Mouse (Mus musculus) frontal cortex, postnatal 36 days (tissue): ENCODE data around the gene Cwc22.
"Not testable (repeated sequence)": the region's sequence is repeated elsewhere in the genome, so short reads cannot be mapped to it uniquely, and the experiment has no call there.

ENCODE experiments used
- DNase-seq, 2 experiments: peaks; one replicate each; pipeline ENCODE4 v3.0.0; 2022; ENCODE audit warnings: low spot score in 2 of 2

The Cwc22 gene

DNA sequence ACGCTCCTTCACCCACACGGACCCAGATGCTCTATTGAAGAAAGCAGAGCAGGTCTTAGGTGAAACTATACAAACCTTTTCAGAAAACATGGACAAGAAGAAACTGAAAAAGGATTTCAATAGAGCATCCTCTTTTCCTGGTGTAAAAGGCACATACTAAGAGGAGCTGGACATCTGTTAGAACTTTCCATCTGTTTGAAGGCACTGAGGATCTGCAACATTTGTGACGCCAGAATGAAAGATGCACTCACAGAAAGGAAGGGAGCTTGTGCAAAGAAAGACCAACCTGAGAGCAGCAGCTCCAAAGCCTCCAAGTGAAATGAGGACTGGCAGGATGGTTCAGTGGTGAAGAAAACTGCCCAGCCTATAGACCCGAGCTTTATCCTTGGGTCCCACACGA lies 48.2 kb downstream of the Cwc22 start:
- DNase-seq: no peak

DNA sequence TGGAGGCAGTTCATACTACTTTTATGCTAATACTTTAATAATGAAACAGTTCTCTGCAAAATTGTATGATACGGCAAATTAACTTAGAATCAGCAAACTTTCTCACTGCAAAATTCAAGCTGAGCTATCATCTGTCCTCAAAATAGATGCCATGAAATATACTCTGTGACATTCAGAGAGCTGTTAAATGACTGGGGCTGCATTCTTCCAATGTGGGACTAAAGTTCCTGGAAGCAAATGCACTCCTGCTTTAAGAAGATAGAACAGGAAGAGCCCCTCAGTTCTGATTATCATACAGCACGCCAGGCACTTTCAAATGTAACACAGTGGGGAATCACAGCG lies 48.6 kb downstream of the Cwc22 start:
- DNase-seq: no peak

DNA sequence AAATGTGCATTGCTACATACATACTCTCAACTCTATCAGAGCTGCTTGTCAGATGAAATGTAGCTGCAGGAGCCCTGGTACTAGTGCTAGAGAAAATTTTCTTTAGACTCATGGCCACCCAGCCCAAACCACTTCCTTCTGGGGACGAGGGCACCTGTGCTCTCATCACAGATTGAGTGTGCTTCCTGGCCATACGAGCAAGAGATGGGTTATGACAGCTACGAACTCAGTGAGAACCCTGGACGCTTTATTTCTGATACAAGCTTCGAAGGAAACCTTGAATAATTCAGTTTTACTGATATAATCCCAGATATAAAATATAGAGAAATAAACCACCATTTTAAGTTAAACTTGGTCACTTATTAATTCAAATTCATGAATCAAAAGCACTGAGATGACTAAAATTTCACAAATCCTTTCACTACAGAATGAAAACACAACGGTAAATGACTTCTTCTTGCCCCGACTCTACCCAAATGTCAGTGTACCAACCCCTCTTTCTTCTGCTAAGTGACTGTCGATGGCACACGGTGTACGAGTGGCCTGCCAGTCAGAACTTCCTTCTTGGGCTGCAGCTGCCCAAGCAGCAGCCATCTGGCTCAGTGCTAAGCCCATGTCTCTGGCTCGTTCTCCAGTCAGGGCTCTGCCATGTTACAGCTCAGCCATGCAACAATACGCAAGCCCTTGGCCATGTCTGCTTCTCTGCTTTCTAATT lies 49.2 kb downstream of the Cwc22 start:
- DNase-seq: no peak

DNA sequence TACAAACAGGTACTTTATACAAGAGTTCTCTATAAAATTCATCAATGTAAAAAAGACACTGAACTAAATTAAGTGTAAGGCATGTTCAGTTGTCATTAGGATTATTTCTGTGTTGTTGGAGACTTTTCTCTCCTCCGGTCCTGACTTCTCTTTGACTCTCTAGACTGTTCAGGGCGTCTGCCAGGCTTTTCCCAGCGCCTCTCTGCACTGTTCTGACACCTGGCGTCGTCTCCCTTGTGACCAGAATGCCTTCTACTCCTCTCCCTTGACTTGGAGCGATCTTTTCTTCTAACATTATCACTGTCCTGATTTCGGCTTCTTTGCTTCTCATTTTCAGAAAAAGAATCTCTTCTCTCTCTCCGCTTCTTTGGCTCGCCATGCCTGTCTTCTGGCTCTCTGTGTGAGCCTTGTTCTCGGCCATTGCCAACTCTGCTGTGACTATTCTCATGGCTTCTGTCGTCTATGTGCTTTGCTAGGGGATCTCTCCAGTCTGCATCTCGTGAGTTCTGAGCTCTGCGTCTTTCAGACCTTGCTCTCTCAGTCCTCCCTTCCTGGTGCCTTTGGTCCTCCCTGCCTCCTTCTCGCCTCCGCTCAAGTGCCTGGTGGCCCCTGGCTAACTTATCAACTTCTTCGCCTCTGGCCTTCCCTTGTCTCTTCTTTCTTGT lies 50.1 kb downstream of the Cwc22 start:
- not testable (repeated sequence) for DNase-seq

DNA sequence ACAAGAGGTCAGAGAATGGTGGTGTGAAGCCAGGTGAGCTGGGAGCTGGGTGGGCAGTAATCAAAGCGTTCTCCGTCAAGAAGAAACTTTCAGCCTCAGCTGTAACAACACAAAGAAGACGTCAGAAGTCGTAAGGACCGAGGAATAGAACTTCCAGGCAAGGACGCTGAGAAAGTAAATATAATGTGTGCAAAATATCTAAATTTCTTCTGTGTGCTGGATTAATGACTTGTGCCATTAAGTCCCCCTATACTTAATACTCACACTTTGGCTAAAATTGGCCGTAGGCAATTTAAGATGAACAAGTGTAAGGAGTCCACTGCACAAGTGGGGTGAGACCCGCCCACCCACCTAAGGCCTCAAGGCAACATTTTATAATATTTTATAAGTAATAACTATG lies 51.3 kb downstream of the Cwc22 start:
- no peak for DNase-seq

DNA sequence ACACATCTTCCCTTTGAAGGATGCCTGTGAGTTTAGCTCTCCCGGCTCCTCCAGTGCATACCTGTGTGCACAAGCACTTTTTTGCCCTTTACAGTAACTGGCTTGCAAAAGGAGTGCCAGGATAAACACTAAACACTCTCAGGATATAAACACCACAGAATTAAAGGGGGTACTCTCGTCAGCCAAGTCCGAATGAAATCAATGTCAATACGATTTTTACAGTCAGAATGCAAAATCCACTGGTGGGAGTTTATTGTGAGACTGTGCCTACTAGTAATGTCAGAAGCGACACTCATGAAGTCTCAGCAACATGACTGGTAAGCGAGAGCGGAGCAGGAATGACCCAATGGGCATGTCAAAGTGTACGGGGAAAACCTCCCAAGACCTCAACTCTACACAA lies 52.7 kb downstream of the Cwc22 start:
- no peak for DNase-seq

DNA sequence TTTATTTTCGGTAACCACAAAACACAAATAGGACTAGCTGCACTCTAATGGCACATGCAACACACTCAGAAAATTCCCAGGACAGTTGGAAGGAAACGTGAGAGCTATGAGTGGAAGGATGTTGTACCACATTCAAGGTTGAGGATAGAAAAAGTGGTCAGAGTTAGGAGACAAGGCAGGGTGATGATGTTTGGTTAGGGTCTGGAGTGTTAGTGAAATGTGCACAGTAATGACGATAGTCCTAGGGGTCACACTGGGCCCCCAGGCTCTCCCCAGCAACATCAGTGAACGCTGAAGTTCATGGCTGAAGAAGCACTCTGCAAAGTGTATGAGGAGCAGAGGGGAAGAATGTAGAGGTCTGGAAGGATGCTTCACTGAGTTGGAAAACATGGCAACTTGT lies 53.6 kb downstream of the Cwc22 start:
- no peak for DNase-seq

DNA sequence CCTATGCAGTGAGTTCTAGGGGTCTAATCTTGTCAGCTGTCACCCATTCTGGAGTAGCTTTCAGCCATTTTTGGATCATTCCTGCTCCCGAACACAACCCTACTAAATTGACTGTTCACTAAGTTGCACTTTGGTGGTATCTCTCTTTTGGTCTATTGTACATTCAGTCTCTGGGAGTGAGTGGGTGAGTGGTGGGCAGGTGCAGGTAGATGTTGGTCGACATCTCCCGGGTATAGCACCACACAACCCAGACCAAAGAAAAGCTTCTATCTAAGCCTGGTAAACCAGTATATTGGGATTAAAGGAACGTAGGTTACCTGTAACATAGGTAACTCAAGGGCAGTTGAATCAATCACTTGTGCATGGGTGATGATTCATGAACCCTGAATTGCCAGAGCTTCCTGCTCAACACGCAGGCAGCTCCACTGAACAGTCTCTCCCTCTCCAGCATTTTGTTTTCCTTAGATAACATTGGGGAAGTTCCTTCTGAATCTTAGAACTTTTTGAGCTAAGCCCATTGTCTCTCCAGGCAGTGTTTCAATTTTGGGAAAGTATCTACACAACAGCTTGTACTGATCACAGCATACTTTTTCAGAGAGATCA lies 55.2 kb downstream of the Cwc22 start:
- DNase-seq: no peak

DNA sequence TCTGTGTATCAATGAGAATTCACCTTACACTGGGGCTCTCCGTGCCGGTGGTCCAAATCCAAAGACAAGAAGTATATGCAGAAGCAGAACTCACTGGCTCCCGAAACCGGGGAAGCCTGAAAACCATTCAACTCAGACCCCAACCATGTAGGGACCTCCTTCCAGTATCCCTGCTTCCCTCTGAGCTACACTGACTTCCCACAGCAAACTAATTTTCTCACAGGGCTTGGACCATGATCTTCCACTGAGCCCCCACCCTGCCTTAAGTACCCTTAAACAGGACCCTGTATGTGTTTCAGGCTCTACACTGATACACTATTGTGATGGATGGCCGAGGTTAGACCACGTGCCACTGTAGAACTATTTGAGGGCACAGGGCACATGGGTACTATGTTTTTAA lies 56.2 kb downstream of the Cwc22 start:
- no peak for DNase-seq

DNA sequence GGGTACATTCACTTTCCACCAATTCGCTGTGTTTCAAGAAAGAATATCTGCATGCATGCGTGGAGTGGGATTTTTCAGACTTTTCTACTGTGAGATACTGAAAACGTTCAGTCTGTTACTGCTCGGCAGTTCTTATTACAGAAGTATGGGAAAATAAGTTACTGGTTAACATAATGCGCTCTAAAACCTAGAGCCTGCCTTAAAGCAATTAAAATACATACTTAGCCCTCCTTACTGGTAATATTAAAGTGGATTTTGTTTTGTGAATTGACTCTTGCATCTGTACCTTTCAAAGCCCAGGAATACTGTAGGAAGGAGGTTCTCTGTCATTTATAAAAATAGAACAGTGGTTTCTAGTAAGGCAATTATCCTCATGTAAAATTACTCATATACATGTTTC lies 56.8 kb downstream of the Cwc22 start:
- DNase-seq: no peak

DNA sequence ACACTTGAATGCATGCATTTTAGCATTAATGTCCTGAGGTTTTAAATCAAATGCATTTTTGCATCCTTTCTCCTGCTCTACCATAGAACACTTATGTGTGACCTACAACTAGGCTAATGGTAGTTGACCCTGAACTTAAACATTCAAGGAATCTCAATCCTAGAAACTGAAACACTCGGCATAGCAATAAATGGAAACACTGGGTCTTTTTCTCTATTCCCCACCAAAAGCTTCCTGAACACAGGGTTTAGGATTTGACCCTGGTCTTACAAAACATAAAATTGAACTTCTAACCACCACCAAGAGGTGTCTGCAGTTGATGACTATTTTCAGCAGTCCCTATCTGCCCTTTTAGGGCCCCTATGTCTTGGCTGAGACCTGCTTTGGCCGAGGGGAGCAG lies 57.3 kb downstream of the Cwc22 start:
- no peak for DNase-seq

DNA sequence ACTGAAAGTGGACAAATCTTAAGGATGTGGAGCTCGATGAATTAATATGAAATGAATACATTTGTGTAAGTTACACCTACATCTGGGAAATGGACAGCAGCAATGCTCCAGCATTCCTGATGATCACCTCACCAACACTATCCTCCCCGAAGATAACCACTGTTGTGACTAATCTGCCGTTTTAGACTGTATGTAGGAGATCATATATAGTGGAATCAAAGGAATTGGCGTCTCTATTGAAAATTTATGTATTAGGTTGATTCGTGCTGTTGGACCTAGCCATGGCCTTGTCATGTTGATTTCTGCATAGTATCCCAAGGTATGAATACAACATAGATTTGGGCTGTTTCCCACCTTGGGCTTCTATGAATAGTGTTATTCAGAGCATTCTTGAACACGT lies 58.1 kb downstream of the Cwc22 start:
- DNase-seq: no peak

DNA sequence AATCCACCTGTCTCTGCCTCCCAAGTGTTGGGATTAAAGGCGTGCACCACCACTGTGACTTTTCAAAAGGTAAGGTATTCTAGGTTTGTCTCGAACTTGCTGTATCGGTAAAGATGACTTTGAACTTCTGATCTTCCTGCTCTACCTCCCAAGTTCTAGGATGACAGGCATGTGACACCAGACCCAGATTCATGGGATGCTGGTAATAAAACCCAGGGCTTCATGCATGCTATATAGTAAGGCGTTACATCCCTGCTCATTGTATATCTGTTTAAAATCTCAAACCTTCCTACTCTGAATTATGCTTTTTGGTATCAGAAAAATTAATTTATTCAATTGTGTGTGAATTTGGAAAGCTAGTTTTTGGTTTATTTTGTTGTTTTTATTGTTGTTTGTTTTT lies 59.0 kb downstream of the Cwc22 start:
- DNase-seq: no peak

DNA sequence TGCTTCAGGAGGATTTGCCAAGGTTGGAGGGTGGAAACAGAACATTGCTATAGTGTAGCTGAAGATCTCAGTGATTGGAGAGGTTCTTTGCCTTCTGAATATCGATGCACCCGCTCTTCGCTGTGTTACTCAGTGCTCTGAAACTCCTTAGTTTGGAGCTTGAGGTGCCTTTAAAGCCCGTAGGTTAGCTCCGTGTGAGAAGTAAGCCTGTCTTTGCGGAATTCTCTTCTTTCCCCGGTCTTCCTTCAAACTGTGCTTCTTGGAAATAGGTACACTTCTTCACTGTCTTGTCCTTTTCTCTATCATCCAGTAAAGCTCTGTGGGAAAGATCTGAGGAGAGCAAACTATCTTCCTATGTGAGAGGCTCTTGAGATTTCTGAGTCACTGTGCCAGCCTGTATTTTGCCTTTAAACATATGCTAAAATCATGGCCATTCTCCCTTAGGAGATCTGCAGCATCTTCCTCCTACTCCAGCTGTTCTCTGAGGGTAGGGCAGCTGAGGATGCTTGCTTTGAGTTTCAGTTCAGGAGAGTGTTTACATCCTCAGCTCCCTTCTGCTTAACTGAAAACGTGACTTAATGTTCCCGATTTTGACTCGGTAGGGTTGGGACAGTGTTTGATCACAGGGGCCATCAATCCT lies 60.6 kb downstream of the Cwc22 start:
- no peak for DNase-seq

DNA sequence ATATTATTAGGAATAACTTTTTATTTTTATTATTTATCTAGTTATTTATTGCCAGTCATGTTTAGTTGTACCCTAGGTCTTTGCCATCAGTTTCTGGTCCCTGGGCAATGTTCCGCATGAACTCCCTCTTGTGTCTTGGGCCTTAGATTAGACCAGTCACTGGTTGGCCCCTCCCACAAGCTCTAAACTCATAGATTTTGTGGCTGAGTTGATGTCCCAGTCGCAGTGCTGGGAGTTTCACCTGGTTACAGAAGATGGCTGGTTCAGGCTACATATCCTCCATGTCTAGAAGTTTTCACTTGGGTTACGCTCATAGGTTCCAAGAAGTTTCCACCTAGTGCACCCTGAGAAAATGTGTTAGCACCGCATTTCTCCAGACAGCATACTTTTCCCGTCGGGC lies 61.1 kb downstream of the Cwc22 start:
- no peak for DNase-seq

DNA sequence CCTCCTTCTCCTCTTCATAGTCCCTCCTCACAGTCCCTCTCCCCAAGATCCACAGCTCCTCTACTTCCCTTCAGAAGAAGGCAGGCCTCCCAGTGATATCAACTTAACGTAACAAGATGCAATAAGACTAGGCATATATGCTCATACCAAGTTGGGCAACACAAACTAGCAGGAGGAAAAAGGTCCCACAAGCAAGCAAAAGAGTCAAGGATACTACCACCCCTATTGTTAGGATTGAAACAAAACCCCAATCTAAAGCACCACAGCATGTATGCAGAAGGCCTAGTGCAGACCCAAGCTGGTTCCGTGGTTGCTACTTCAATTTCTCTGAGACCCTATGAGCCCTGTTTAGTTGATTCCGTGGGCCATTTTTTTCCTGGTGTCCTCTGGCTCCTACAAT lies 61.7 kb downstream of the Cwc22 start:
- no peak for DNase-seq

DNA sequence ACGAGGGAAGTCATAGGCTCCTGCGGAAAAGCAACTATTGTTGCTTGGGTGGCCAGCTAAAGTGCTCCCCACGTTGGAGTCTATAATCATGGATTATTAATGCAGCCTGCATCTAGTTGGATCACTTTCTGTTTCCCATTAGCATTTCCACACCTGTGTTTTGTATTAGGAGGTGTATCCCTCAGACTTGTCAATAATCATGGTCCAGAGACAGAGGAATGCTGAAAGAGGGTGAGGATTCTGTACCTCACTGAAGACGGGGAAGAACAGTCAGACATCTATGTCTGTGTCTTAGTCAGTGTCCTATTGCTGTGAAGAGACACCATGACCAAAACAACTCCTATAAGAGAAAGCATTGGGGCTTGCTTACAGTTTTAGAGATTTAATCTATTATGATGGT lies 63.2 kb downstream of the Cwc22 start:
- DNase-seq: no peak

DNA sequence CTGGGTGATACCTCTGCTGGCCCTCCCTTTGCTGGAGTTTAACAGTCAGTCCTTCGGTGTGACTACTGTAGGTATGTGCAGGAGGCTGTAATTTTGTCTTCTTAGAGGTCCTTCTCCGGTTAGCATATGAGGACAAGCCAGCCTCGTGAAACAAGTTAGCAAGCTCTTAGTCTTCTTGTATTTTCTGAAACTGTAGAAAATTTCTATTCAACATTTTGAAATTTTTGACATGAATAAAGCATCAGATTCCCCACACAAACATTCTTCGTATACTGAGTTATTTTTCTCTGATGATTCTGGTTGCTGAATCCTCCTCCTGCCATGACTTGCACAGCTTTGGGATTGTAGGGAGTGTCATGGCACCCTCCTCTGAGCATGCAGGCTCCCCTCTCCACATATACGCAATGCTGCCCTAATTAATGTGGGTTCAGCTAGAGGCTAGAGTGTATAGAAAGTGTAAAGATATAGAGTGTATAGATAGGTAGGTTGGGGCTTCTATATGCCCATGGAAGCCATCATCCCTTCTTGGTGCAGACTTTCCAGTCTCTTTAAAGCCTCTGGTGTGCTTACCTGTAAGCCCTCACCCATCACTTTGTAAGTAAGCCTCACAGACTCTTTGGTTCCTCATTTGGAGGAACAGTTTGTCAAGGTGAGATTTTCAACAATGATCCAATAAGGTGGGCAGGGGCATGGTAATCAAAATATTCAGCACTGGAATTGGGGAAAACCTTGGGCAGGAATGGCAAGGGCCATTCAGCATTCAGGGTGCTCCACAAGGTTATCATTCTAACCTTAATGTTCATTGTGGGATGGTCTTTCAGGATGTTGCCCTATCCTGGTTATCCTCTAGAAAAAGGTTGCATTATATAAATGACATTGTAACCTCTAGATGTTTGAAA lies 64.6 kb downstream of the Cwc22 start:
- DNase-seq: no peak

DNA sequence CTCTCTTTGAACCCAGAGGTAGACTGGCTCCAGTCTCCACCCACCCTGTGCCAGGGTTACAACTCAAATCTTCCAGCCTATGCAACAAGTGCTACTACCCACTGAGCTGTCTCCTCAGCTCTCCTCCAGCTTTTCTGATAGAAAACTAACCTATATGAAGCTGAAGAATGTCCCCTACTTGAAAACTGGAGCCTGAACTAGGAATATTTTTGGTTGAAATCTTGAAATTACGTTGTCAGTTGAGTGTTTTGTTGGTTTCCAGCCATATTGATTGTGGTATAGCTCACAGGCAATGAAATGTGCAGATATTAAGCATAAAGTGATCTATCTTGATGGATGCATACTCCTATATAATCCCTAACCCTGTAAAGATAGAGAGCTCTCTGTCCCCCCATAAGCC lies 65.8 kb downstream of the Cwc22 start:
- no peak for DNase-seq

DNA sequence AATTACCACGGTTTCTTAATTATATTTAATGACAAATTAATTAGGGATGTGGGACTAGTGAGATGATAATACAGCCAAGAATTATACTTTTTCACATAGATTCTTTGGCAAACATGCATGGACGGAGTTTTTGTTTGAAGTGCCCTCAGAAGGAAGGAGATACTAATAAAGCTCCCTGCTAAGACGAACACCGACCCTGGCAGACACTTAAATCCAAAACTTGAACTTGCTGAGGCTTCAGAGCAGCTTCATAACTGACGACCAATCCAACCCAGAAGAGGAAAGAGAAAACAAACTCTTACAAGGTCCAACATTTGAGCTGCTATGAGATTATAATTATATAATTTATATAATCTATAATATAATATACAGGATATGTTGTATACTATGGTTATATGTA lies 66.4 kb downstream of the Cwc22 start:
- DNase-seq: no peak

DNA sequence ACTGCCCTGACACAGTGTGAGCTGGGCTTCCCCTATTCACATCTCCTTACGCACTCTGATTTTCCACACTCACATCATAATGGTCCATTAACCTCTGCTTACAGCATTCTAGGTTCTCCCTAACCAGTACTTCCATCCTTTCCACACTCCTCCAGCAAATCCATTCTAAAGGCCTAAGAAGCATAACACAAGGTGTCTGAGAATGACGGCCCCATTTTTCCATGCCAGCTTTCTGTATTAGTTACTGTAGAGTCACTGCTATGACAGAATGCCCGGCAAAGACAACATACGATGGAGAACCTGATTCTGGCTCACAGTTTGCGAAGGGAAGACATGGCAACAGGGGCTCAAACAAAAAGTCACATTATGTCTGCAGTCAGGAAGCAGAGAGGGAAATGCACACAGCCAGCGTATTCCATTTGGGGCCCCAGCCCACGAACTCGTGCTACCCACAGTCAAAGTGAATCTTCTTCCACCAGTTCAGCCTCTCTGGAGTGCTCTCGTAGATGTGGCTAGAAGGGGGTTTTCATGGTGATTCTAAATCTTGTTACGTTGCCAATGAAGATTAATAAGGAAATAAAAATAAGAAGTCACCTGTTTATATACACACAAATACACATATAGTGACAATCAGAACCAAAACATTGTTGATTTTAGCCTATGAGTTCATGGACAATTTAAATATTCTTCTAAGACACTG lies 68.9 kb downstream of the Cwc22 start:
- DNase-seq: no peak
